Mouse (Mus musculus) lung, postnatal 0 days (tissue): ENCODE data around the gene Prkag2.

ENCODE experiments used
- CTCF ChIP-seq: IDR thresholded peaks from 2 replicates; pipeline ENCODE4 v1.5.1; 2016; ENCODE audit warnings: antibody characterized with exemption, mild to moderate bottlenecking
- EP300 ChIP-seq: IDR thresholded peaks from 2 replicates; pipeline ENCODE4 v1.6.1; 2016; ENCODE audit warnings: antibody characterized with exemption, mild to moderate bottlenecking, control low read depth

- TF ChIP-seq CTCF: no peak
- TF ChIP-seq EP300: no peak
Measured at GRCm38 (mm10) chr5:24916511-24916910, 183.9 kb downstream of the Prkag2 start.
